Mouse (Mus musculus): Measurements from ENCODE around the gene Bid. TPM values are rescaled to one million over a fixed set of nuclear protein-coding genes. Genes with fewer than 3 reads are reported as not detected.

Gene Bid
- 1 to 10 TPM; 2.7 to 3.2 TPM for total RNA-seq (2021)
- long read RNA-seq, experiment 1, transcript Bid-201 (6 exons, 2,189 nt), result major isoform, 6 of 8 reads
- long read RNA-seq, experiment 1, partial matches to known transcripts, result 0 of 8 reads
- long read RNA-seq, experiment 1, other reads (novel, unspliced or antisense), result 2 of 8 reads
- long read RNA-seq, experiment 2, transcript Bid-201 (6 exons, 2,189 nt), result major isoform, 6 of 8 reads
- long read RNA-seq, experiment 2, partial matches to known transcripts, result 1 of 8 reads
- long read RNA-seq, experiment 2, other reads (novel, unspliced or antisense), result 1 of 8 reads

DNA sequence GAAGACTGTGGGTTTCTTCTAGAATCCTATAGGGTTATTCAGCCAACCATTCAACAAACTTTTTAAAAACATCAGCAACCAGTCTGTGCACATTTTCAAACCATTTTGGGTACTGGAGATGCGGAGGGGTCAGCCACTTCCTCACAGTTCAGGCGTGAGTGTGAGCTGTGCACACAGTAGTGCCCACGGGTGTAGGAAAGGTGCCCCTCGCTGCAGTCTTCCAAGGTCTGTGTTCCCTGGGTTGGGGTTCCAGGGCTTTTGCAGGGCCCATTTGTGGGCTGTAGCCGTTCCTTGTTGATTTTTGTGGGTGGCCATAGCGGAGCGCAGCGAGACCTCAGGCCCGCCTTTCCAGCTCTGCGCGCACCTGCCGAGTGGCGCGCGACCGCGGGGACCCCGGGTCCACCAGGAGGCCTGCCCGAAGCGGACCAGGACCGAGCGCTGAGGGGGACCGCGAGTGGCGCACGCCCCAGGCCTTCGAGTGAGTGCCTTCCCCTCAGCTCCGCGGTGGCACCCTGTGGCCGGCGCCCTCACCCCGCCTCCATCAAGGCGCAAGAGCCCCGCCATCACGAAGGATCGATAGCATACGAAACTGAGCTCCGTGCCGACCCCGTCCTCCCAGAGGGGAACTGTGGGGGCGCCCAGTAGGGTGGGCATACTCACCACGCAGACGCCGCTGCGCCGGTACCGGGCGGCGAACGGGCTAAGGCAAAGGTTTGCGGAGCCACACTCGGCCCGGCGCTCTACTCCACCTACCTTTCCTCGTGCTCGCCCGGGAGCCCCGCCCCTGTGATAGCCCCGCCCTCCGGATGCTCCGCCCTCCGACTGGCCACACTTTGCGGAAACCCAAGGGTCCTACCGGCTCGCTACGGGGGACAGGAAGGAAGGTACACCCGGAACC is at the start of gene Bid:
Gene Bid, minus strand, starts transcription at position 780 of the 898 bp plus-strand sequence.
- DNase-seq, result peak; percentile 86

DNA sequence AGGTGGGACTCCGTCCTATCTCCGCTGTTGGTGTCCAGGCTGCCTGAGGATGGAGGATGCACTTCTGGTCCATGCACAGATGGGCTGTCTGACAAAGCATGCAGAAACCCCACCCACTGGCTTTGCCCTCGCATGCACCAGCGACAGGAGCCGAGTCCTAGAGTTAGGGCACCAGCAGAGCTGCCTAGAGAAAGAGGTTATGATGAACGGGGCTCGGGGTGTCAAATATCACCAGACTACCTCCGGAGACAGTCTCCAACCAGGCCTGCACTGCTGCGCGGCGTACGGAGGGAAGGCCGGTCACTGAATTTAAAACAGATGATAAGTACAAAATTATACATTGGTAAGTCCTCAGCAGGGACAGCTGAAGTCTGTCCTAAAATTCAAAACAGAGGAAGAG is 49.2 kb upstream of the Bid start:
- DNase-seq, result no peak

DNA sequence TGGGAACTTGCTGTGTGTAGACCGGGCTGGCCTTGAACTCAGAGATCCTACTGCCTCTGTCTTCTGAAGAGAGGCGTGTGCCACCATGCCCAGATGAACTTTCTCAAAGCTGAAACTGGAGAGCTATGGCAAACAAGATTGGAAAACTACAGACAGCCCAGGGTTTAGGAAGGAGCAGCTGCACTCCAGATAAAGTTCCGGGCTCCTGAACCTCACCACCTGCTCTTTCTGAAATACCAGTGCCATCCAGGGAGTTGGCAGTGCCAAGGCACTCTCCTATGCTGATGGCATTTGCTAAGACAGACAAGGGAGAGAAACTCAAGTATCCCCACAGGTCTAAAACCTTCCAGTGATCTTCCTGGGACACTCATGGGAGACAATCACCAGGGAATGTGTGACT is 47.5 kb upstream of the Bid start:
- no peak for DNase-seq

DNA sequence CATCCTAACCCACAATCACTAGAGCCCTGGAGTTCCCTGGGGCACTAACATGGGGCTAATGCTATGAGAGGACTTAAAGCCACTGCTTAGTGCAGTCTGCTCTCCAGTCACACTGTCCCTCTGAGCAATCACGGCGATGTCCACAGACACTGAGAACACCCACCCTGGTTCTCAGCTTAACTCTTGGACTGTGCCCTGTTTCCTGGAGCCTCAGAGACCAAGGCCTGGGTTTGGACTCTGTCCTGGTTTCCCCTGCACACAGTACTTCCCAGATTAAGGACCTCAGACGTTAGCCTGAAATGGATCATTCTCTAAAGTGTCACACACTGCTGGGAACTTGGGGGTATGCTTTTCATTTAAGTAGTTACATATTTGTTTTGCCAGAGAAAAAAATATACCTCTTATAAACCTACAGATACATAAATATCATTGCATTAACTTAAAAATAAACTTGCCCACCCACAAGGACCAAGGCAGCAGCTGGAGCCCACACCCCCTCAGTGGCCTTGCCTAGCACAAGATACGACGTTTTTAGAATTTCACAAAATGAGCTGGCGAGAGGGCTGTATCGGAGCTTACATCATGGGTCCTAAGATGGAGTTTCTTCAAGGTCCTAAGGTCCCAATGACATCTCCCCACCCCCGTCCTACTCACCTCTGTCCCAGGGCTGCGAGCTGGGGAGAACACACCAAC is 43.8 kb upstream of the Bid start:
- no peak for DNase-seq

DNA sequence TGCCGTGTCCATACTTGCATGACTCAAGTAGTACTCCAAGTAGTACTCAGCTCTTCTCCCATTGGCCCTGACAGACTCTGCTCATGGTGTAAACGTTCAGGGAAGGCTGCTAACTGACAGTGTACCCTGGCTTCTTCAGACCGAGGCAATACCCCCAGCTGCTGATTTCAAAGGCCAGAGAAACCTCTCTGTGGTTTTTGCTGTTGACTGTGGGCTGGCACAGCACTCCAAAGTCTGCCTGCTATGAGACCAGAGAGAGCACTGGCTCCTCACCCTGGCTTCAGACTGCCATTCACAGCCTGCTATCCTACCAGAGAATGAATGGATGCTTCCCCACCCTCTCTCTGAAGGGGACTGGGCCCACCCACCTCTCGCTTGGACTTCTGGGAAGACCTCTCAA is 40.7 kb upstream of the Bid start:
- DNase-seq, result no peak

DNA sequence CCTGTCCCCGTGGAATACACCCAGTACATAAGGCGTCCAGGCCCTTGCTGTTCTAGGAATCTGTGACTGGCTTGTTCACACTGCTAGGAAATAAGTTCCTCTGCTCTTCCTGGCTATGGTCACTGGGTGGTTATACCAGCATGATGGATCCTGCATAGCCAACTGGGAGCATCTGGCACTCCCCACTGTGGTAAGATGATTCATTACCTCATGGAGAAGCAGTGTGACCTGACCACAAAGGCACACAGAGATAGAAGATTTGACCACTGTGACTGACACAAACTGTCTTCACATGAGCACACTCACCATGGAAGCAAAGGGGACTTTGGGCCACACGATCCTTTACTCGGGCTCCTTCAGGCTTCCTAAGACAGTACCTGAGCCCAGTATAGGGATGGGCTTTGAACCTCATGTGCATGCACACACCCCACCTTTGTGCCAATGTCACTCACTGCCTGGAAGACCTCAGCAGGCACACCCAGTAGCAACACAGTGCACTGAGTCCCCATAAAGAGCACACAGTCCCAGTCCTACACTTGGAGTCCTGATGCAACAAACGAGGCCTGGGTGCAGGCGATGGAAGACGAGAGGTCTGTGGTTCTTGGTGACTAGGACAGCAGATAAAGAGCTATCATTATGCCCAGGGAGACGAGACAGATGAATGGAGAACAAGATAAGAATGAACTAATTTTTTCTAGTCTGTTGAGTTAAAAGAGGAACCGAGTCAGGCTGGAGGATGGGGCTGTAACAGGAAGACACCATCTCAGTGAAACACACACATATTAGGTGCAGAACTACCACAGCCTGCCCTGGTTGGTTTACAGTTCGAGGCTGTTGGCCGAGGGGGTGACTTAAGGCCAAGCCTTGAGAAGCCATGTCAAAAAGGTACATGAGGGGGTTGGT is 39.9 kb upstream of the Bid start:
- DNase-seq, result no peak

DNA sequence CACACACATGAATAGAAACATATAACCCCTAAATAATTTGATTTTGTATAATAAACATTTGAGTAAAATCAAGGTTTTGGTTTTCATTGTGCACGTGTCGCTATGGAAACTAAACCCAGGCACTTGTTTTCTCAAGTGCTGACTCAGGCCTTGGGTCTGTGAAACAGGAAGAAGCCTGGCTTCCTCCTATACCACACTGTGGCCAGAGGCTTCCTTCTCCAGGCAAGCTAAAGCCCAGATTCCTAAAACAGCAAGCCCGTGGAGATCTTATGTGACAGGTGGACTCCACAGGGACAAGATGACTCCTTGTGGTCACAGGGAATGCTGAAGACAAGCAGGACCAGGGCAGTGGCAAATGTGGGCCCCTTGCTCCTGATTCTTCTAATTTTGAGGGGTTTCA is 38.6 kb upstream of the Bid start:
- DNase-seq, result no peak

DNA sequence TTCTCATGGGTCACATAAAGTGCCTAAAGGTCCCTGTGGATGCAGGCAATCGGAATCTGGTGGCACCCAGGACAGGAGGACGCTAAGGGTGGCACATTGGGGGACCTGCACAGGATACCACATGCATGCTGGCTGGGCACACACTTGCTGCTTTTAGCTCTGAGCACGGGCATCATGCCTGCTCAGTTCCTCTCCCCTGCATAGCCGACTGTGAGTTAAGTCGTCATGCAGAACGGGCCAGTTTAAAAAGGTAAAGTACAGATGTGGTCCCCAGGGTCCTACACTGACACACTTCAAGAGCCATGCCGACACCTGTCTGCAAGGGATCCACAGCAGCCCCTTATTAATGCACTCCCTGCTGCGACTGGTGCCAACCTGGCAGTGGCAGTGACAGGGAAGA is 37.6 kb upstream of the Bid start:
- DNase-seq, result no peak

DNA sequence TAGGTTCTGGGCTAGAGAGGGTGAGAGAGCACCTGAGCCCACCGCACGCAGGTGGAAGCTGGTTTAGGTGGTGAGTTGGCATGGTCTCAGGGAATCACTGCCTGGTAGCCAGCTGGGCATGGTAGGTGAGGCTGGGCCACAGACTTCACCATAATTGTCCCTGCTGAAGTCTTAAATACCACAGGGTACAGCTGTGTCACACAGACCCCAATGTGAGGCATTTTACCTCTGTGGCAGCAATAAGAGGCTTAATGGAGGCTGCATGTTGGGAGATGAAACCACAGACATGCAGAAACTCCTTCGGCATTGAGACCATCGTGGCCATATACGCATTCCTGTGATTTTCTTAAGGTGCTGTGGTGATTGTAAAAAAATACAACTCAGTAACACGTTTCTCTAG is 35.8 kb upstream of the Bid start:
- DNase-seq, result no peak

DNA sequence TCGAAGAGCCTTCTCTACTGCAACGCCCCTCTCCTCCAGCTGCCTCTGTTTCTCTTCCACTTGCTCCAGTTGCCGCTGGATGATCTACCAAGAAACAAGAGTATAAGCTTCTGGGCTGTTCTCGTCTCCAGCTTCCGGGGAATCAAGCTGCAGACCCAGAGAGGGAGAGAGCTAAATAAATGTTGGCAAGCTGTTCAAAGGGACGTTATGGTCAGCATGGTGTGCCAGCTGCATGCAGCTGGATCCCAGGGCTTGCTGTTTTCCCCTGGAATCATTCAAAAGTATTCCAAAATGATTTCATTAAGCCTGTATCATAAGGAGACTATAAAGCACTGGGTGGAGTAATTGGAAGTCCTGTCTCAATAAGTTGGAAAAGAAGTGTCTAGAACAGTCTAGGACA is 34.7 kb upstream of the Bid start:
- no peak for DNase-seq

DNA sequence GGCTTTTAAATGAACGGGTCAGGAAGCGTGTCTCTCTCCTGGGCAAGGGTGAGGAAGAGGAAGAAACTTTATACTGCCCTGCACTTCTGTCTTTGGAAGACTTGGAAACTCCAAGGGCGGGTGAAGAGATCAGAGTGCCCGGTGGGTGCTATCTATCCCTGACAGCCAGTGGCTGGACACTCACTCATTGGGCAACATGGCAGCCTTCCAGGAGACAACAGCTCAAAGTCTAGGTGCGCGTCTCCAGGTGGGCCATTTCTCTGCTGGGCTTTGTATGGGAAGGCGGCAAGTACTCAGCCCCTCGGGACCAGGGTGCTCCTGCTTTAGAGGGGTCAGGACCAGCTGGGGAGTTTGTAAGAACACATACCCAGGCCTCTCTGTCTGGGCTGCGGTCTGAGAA is 28.9 kb upstream of the Bid start:
- DNase-seq, result no peak

DNA sequence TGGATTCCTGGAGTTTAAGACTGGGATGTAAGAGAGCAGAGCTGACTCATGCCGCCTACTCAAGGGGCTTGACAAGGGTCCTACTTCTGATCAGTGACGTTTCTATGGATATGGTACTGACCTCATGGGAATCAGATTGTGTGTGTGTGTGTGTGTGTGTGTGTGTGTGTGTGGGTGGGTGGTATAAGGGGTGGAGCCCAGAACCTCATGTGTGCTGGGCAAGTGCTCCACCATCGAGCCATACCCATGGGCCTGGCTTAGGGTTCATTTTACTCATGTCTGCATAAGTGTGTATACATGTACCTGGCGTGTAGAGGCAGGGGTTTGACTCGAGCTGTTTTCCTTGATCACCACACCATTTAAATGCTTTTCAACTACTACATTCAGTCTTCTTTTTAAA is 27.3 kb upstream of the Bid start:
- DNase-seq, result no peak

DNA sequence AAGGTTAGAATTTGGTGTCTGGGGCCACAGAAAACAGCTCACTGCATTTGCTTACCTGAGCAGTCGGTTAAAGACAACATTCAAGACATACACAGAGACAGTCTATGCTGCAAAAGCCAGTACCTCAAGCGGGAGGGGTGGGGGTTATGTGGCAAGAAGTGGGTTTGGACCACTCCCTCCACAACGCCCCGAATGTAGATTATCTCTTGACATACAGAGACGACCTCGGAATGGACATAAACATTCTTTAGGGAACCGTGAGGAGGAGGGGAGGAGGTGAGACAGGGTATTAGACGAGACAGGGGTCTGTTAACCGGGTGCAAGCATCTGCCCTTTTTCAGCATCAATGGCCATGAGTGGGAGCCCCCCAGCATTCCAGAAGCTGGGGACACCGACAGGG is 26.9 kb upstream of the Bid start:
- DNase-seq, result no peak

DNA sequence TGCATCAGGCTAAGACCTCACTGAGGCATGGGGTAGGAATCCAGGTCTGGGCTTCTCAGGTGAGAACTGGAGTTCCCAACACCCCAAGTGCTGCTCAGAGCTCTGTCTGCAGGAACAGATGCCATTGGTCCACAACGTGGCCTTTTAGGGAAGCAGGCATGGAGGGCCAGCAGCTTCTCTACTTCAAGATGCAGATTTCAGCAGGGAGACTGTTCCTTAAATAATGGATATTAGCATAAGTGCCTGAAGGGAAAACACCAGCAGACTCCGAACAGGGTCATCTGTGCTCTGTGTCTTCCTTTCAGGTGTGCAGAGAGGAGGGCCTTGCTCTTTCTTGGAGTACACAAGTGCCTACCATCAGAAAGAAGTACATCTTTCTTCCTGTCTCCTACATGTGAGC is 26.4 kb upstream of the Bid start:
- DNase-seq, result no peak

DNA sequence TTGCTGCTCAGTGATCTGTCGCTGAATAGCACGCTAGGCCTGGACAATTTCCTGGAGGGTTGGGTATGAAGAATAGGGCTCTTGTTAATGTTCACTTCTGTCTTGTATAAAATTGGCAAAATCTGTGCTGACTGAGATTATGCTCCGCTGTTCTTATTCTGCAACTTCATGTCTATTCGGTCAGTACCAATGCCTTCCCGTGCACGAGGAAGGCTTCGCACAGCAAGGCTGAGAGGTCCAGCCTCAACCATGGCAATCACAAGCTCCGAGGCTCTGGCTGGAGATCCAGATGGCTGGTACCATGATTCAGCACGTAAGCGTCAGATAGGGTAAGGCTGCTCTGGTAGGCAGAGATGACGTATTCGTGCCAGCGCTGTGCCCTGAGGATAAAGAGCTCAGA is 24.9 kb upstream of the Bid start:
- DNase-seq, result no peak

DNA sequence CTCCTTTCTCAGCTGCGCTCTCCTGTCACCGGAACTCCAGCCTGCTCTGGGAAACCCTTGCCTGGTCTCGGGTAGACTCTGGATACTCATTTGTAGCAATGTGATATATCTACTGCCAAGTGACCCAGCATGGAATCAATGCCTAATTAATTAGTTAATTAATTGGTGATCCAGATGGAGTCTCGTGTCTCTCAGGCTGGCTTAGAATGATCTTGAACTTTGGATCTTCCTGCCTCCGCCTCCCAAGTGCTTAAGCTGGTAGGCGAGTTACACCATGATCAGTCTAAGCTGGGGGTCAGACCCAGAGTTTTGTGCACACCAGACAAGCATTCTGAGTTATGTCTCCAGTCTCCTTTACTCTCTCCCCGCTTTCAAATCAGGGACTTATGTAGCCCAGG is 24.4 kb upstream of the Bid start:
- DNase-seq, result no peak

DNA sequence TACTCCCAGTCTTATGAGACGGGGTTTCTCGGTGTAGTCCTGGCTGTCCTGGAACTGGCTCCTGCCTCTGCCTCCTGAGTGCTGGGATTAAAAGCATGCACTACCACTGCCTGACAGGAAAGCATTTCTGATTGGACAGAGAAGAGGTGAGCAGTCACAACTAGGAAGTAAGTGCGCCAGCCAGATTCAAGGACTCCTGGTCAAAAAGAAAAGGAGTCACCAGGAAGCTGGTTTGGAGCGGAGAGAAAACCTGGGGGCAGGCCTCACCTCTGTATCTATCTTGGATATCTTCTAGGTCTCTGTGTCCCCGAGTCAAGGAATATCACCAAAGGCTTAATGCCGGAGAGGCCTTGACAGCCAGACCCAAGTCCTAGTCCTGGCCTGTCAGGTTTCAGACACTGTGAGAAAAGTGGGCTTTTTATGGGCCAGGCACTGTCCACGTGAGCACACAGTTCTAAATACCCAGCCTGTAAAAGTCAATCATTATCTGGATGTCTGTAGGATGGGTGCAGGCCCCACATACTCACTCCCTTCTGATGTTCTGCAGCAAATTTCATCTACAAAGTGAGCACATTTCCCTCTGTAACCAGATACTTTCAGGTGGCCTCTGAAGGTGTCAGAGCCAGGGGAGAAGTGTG is 23.9 kb upstream of the Bid start:
- no peak for DNase-seq

DNA sequence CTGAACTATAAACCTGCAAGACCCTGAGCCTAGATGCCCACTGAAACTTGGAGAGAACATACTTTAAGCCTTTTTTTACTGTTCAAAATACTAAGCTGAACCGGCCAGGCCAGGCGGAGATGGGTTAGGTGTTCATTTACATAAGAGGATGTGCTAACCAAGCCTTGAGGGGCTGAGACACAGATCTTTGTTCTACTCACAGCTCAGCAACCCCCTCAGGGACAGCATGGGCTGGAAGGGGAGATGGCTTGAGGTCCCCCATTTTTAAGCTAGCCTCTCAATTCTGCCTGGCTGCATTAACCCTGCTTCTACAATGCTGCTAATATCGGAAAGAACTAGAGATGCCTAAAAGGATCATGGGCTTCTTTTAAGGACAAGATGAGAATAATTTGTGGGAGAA is 23.1 kb upstream of the Bid start:
- no peak for DNase-seq

DNA sequence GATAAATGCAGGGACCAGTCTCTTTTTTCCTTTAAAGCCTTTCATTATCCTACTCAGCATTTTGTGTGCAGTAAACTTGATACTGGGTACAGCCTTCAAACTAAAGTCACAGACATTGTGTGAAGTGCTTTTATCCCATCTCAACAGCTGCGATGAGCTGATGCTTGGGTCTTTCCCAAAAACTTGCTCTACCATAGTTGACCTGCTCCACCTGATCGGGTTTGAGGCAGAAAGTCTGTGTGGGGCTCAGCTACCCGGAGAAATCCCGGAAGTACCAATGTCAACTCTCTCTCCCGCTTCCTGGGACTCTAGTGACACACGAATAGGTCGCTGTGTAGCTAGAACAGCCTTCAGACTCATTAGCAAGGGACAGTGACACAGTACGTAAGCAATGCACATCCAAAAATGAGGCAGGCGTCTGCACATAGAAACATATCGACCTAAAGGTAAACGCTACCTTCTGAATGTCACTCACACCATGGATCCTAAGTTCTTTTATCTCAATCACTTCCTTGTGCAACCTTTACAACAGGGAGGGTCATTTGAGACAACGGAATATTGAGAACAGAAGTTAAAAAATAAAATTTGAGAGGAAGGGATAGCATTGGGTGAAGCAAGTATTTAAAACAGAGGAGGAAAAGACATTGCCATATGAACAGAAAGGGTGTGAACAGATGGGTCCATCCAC is 22.3 kb upstream of the Bid start:
- no peak for DNase-seq

DNA sequence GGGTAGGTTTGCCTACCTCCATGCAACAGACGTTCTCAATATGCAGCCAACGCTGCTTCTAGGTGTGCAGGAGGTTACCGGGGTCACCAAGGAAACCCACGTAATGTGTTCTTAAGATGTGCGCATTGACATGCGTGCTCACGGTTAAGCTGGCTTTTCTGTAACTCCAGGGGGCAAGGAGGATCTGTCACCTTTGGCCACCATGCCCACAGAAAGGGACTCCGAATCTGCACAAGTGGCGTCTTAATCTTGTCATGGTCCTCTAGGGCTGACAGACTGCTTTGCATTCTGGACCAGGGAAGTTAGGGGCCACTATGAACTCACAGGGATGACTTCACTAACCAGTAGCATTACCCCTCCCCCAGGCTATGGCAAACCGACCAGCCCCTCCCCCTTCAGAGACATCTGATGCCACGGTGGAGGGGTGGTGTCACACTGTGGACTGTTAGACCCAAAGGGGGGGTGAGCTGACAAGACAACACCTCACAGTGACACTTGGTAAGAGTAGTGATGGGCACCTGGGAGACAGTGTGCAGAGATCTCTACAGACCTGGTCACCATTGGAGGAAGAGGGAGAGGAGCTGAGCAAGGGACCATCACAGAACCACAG is 21.5 kb upstream of the Bid start:
- DNase-seq, result no peak

Data from gastrocnemius, postnatal 10 days (tissue).